Mouse (Mus musculus): ENCODE data around the gene Zfp58. TPM values are rescaled to one million over a fixed set of nuclear protein-coding genes. Genes with fewer than 3 reads are reported as not detected.

Zfp58 gene
- 8.7 to 12.2 TPM (median 11.9 TPM) in 3 replicates for total RNA-seq (2017)

- peak; percentile 97 for ATAC-seq (replicated peaks; ENCODE audit: insufficient number of reproducible peaks, low FRiP score, low TSS enrichment, poor library complexity, severe bottlenecking)
Observed at GRCm38 (mm10) chr13:67500084-67500719, at the start of gene Zfp58. Gene Zfp58, minus strand, starts transcription at chr13:67500555.

GRCm38 (mm10) chr13:67545941-67546340 lies 45.6 kb upstream of the Zfp58 start:
- ATAC-seq (replicated peaks; ENCODE audit: insufficient number of reproducible peaks, low FRiP score, low TSS enrichment, poor library complexity, severe bottlenecking) = no peak

GRCm38 (mm10) chr13:67527049-67527730 lies 26.8 kb upstream of the Zfp58 start:
- no peak for ATAC-seq (replicated peaks; ENCODE audit: insufficient number of reproducible peaks, low FRiP score, low TSS enrichment, poor library complexity, severe bottlenecking)

- peak; percentile 99 for ATAC-seq (replicated peaks; ENCODE audit: insufficient number of reproducible peaks, low FRiP score, low TSS enrichment, poor library complexity, severe bottlenecking)
Observed at GRCm38 (mm10) chr13:67525753-67526410, 25.5 kb upstream of the Zfp58 start, which contains the start of the genes Gm26965 and Zfp87. Gene Gm26965, minus strand, starts transcription at chr13:67526151. Gene Zfp87, minus strand, starts transcription at chr13:67526177.

- ATAC-seq (replicated peaks; ENCODE audit: insufficient number of reproducible peaks, low FRiP score, low TSS enrichment, poor library complexity, severe bottlenecking) = no peak
Observed at GRCm38 (mm10) chr13:67500908-67501307, 553 bp upstream of the Zfp58 start.

GRCm38 (mm10) chr13:67495631-67496030 lies 4.7 kb downstream of the Zfp58 start:
- ATAC-seq (replicated peaks; ENCODE audit: insufficient number of reproducible peaks, low FRiP score, low TSS enrichment, poor library complexity, severe bottlenecking) = no peak

- ATAC-seq (replicated peaks; ENCODE audit: insufficient number of reproducible peaks, low FRiP score, low TSS enrichment, poor library complexity, severe bottlenecking) = no peak
Observed at GRCm38 (mm10) chr13:67484424-67484811, 15.9 kb downstream of the Zfp58 start.

- peak; percentile 96 for ATAC-seq (replicated peaks; ENCODE audit: insufficient number of reproducible peaks, low FRiP score, low TSS enrichment, poor library complexity, severe bottlenecking)
Observed at GRCm38 (mm10) chr13:67483625-67484423, 16.5 kb downstream of the Zfp58 start, which contains the start of gene Zfp874b. Gene Zfp874b, minus strand, starts transcription at chr13:67484258.

- no peak for ATAC-seq (replicated peaks; ENCODE audit: insufficient number of reproducible peaks, low FRiP score, low TSS enrichment, poor library complexity, severe bottlenecking)
Observed at GRCm38 (mm10) chr13:67481528-67481927, 18.8 kb downstream of the Zfp58 start.

- no peak for ATAC-seq (replicated peaks; ENCODE audit: insufficient number of reproducible peaks, low FRiP score, low TSS enrichment, poor library complexity, severe bottlenecking)
Observed at GRCm38 (mm10) chr13:67469274-67469673, 31.1 kb downstream of the Zfp58 start.

- peak; percentile 94 for ATAC-seq (replicated peaks; ENCODE audit: insufficient number of reproducible peaks, low FRiP score, low TSS enrichment, poor library complexity, severe bottlenecking)
Observed at GRCm38 (mm10) chr13:67463506-67464185, 36.7 kb downstream of the Zfp58 start.

GRCm38 (mm10) chr13:67452021-67452309 lies 48.4 kb downstream of the Zfp58 start:
- no peak for ATAC-seq (replicated peaks; ENCODE audit: insufficient number of reproducible peaks, low FRiP score, low TSS enrichment, poor library complexity, severe bottlenecking)

GRCm38 (mm10) chr13:67451172-67452020 lies 49.0 kb downstream of the Zfp58 start, which contains the start of gene Zfp874a:
Gene Zfp874a, minus strand, starts transcription at chr13:67451624.
- peak; percentile 98 for ATAC-seq (replicated peaks; ENCODE audit: insufficient number of reproducible peaks, low FRiP score, low TSS enrichment, poor library complexity, severe bottlenecking)

Other genes starting within 250 kb of the Zfp58 start
- 2.8 to 14.4 TPM (median 6.1 TPM) in 3 replicates for gene Zfp458, start 222.1 kb downstream of the Zfp58 start, total RNA-seq (2017)
- gene Zfp457, start 194.1 kb downstream of the Zfp58 start, total RNA-seq (2017) = 1.1 to 3.5 TPM (median 1.8 TPM) in 3 replicates
- gene Zfp595, start 168.0 kb downstream of the Zfp58 start, total RNA-seq (2017) = 8.6 to 13.9 TPM (median 13.1 TPM) in 3 replicates
- gene Gm28044, start 140.0 kb downstream of the Zfp58 start, total RNA-seq (2017) = 2.3 TPM in 1 of 3 replicates, not detected in the others
- gene Zfp953, start 139.9 kb downstream of the Zfp58 start, total RNA-seq (2017) = 7.5 to 10.8 TPM (median 9.6 TPM) in 3 replicates
- gene Gm28041, start 124.8 kb downstream of the Zfp58 start, total RNA-seq (2017) = 1.1 to 4.5 TPM in 2 of 3 replicates, not detected in the other
- 1.9 to 5.5 TPM (median 5.0 TPM) in 3 replicates for gene Zfp456, start 124.7 kb downstream of the Zfp58 start, total RNA-seq (2017)
- 11.6 to 19.8 TPM (median 18.6 TPM) in 3 replicates for gene Zfp429, start 100.7 kb downstream of the Zfp58 start, total RNA-seq (2017)
- gene Zfp459, start 79.1 kb downstream of the Zfp58 start, total RNA-seq (2017) = 0.38 to 2.4 TPM (median 0.53 TPM) in 3 replicates
- 12.1 to 16.7 TPM (median 12.4 TPM) in 3 replicates for gene Zfp874a, start 48.9 kb downstream of the Zfp58 start, total RNA-seq (2017)
- 7.0 to 23.5 TPM (median 15.8 TPM) in 3 replicates for gene Zfp874b, start 16.3 kb downstream of the Zfp58 start, total RNA-seq (2017)
- gene Gm26965, start 25.6 kb upstream of the Zfp58 start, total RNA-seq (2017) = not detected in 3 replicates
- gene Zfp87, start 25.6 kb upstream of the Zfp58 start, total RNA-seq (2017) = 20.6 to 39.0 TPM (median 24.3 TPM) in 3 replicates
- 11.5 to 17.6 TPM (median 15.4 TPM) in 3 replicates for gene Zfp748, start 53.3 kb upstream of the Zfp58 start, total RNA-seq (2017)
- 18.8 to 21.7 TPM (median 21.2 TPM) in 3 replicates for gene Zfp729b, start 109.2 kb upstream of the Zfp58 start, total RNA-seq (2017)
- gene Gm49345, start 137.2 kb upstream of the Zfp58 start, total RNA-seq (2017) = 6.5 TPM in 1 of 3 replicates, not detected in the others
- 16.0 to 20.3 TPM (median 16.8 TPM) in 3 replicates for gene Zfp729a, start 137.2 kb upstream of the Zfp58 start, total RNA-seq (2017)
- 16.9 to 22.4 TPM (median 21.2 TPM) in 3 replicates for gene Zfp738, start 186.5 kb upstream of the Zfp58 start, total RNA-seq (2017)
- gene Zfp65, start 228.6 kb upstream of the Zfp58 start, total RNA-seq (2017) = 6.9 to 15.2 TPM (median 14.5 TPM) in 3 replicates

Measured in monocyte, adult 5-6 weeks (primary cell).